11 mouse cellular contexts compared by ENCODE assay signal in the genomic region with DNA sequence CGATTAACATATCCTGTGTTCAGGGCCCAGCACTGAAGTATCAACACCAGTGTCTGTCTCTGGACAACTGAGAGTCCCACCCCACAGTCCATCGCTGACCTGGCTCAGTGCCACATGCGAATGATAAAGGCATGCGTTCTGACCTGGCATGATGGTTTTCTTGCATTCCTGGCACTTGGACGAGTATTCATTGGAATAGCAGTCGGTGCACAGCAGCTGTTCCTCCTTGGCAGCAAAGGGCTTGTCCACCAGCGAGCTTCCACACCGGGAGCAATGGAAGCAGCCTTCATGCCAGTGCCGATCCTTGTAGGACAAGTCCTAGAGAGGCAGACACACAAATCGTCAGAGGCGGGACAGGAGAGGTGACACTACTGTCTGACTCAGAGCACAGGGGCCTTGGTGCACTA. TPM values are rescaled to one million over a fixed set of nuclear protein-coding genes. Genes with fewer than 3 reads are reported as not detected.
DNase-seq lines count a peak whose midpoint lies in the region; ATAC-seq and TF ChIP-seq lines count a peak whose summit lies in the region.
"Had no signal": no experiment of that assay in that cellular context is flagged by ENCODE, and none has a peak within 500 bp of the region (broad histone marks: within the 10 kb centered on the region; RNA-seq: fewer than 3 reads in every experiment).

No protein-coding gene starts in this region.

- H3K4me2 ChIP-seq in midbrain, postnatal 0 days (ENCODE audit: low read depth, low read length, poor library complexity, severe bottlenecking) = no peak overlapping the region
- H3K4me2 ChIP-seq in midbrain, embryonic 16.5 days (ENCODE audit: low read length) = no peak overlapping the region
- H3K4me2 ChIP-seq in heart, embryonic 15.5 days = no peak overlapping the region
- H3K4me2 ChIP-seq: limb, embryonic 12.5 days had no signal

- H3K27me3 ChIP-seq in heart, embryonic 10.5 days (ENCODE audit: insufficient read depth, poor library complexity, severe bottlenecking) = no peaks in the 10 kb centered on the region
- H3K27me3 ChIP-seq in midbrain, postnatal 0 days (ENCODE audit: insufficient read depth, low read length) = no peaks in the 10 kb centered on the region
- H3K27me3 ChIP-seq in midbrain, embryonic 16.5 days (ENCODE audit: control insufficient read depth, insufficient read depth, low read depth, low read length) = no peaks in the 10 kb centered on the region
- H3K27me3 ChIP-seq in heart, embryonic 15.5 days = no peaks in the 10 kb centered on the region
- H3K27me3 ChIP-seq: limb, embryonic 12.5 days had no signal

- 0 out of 2 replicates have a peak overlapping the region, but pooled peaks have one; percentile 7 for H3K27ac ChIP-seq in heart, embryonic 10.5 days
- H3K27ac ChIP-seq in midbrain, postnatal 0 days (ENCODE audit: low read depth, low read length) = no peak overlapping the region
- no peak overlapping the region for H3K27ac ChIP-seq in midbrain, embryonic 16.5 days (ENCODE audit: low read length)
- peak overlapping the region; percentile 61 for H3K27ac ChIP-seq in heart, embryonic 15.5 days
- H3K27ac ChIP-seq: kidney, postnatal 0 days; limb, embryonic 12.5 days had no signal

- peaks cover 30% of the 10 kb centered on the region for H3K4me1 ChIP-seq in heart, embryonic 10.5 days
- H3K4me1 ChIP-seq in midbrain, postnatal 0 days (ENCODE audit: insufficient read depth, low read length) = no peaks in the 10 kb centered on the region
- no peaks in the 10 kb centered on the region for H3K4me1 ChIP-seq in midbrain, embryonic 16.5 days (ENCODE audit: control insufficient read depth, insufficient read depth, low read length)
- H3K4me1 ChIP-seq in heart, embryonic 15.5 days (replicated peaks) = peaks cover 55% of the 10 kb centered on the region
- H3K4me1 ChIP-seq: limb, embryonic 12.5 days had no signal

- no peaks in the 10 kb centered on the region for H3K9me3 ChIP-seq in heart, embryonic 10.5 days
- H3K9me3 ChIP-seq in midbrain, postnatal 0 days (ENCODE audit: low read length) = no peaks in the 10 kb centered on the region
- H3K9me3 ChIP-seq in midbrain, embryonic 16.5 days (replicated peaks; ENCODE audit: control insufficient read depth, low read length, poor library complexity, severe bottlenecking) = no peaks in the 10 kb centered on the region
- no peaks in the 10 kb centered on the region for H3K9me3 ChIP-seq in heart, embryonic 15.5 days (replicated peaks)
- H3K9me3 ChIP-seq: limb, embryonic 12.5 days; megakaryocyte, embryonic 14.5 days had no signal

- H3K36me3 ChIP-seq in heart, embryonic 10.5 days = peaks cover 72% of the 10 kb centered on the region
- H3K36me3 ChIP-seq in midbrain, postnatal 0 days (ENCODE audit: insufficient read depth, low read length) = peaks cover 3% of the 10 kb centered on the region; the same call in 1 of the 2 replicates
- H3K36me3 ChIP-seq in midbrain, embryonic 16.5 days (ENCODE audit: control insufficient read depth, insufficient read depth, low read length) = no peaks in the 10 kb centered on the region
- H3K36me3 ChIP-seq in heart, embryonic 15.5 days = peaks cover 30% of the 10 kb centered on the region

- no peak for DNase-seq in heart, embryonic 10.5 days (ENCODE audit: low spot score)
- no peak for DNase-seq in heart, adult 11 months
- peak; percentile 15 for DNase-seq in midbrain, postnatal 0 days (ENCODE audit: low spot score)
- peak; percentile 47 for DNase-seq in adrenal gland, postnatal 14 days
- DNase-seq in B cell, adult 2 months = no peak
- DNase-seq in spleen, postnatal 36 days (ENCODE audit: low spot score in 2 of 2) = no peak

- no peak overlapping the region for H3K4me3 ChIP-seq in heart, embryonic 10.5 days
- no peak overlapping the region for H3K4me3 ChIP-seq in midbrain, postnatal 0 days (ENCODE audit: low read depth, low read length)
- H3K4me3 ChIP-seq in midbrain, embryonic 16.5 days (ENCODE audit: low read depth, low read length) = no peak overlapping the region
- H3K4me3 ChIP-seq in heart, embryonic 15.5 days = no peak overlapping the region
- H3K4me3 ChIP-seq: limb, embryonic 12.5 days; megakaryocyte, embryonic 14.5 days had no signal

- H3K9ac ChIP-seq in midbrain, postnatal 0 days (replicated peaks; ENCODE audit: low read length, poor library complexity, severe bottlenecking) = no peak overlapping the region
- H3K9ac ChIP-seq in midbrain, embryonic 16.5 days (ENCODE audit: low read depth, low read length) = no peak overlapping the region
- no peak overlapping the region for H3K9ac ChIP-seq in heart, embryonic 15.5 days
- H3K9ac ChIP-seq: limb, embryonic 12.5 days had no signal

- no peak for TF ChIP-seq CTCF in midbrain, postnatal 0 days (IDR thresholded peaks at IDR 0.05)

- ATAC-seq in midbrain, postnatal 0 days (ENCODE audit: low FRiP score) = no peak
- ATAC-seq in midbrain, embryonic 16.5 days = no peak
- ATAC-seq in heart, embryonic 15.5 days (replicated peaks; ENCODE audit: insufficient number of reproducible peaks, insufficient read depth, low FRiP score, low read depth) = no peak

- WGBS in heart, embryonic 10.5 days = 70% methylated on average over 11 of the region's 11 CpGs
- WGBS in midbrain, postnatal 0 days = 85% methylated on average over 11 of the region's 11 CpGs
- 80% methylated on average over 11 of the region's 11 CpGs for WGBS in midbrain, embryonic 16.5 days
- 35% methylated on average over 11 of the region's 11 CpGs for WGBS in heart, embryonic 15.5 days

RNA-seq across cellular contexts. Expression of gene AI597479, which starts 43.0 kb away (rescaled TPM):
- polyA plus RNA-seq in heart, embryonic 10.5 days (2016; fragmentation: Nextera tagmentation; extraction: Ambion mirVana) = 26.4 TPM in 2 replicates
- 36.8 and 43.6 TPM in 2 replicates for total RNA-seq in midbrain, postnatal 0 days (2014; rRNA removed)
- 36.6 and 38.3 TPM in 2 replicates for polyA plus RNA-seq in midbrain, postnatal 0 days (2015; fragmentation: Nextera tagmentation; extraction: Ambion mirVana)
- polyA plus RNA-seq in midbrain, embryonic 16.5 days (2015; fragmentation: Nextera tagmentation; extraction: Ambion mirVana) = 57.5 and 59.9 TPM in 2 replicates
- total RNA-seq in adrenal gland, postnatal 14 days (2021) = 14.6 and 16.6 TPM in 2 replicates
- 20.0 and 22.6 TPM in 2 replicates for polyA plus RNA-seq in heart, embryonic 15.5 days (2015; fragmentation: Nextera tagmentation; extraction: Ambion mirVana)

RNA-seq across cellular contexts. Expression of gene Tgfbrap1, which starts 43.1 kb away (rescaled TPM):
- polyA plus RNA-seq in heart, embryonic 10.5 days (2016; fragmentation: Nextera tagmentation; extraction: Ambion mirVana) = 9.6 and 10.2 TPM in 2 replicates
- 45.6 and 47.2 TPM in 2 replicates for total RNA-seq in midbrain, postnatal 0 days (2014; rRNA removed)
- polyA plus RNA-seq in midbrain, postnatal 0 days (2015; fragmentation: Nextera tagmentation; extraction: Ambion mirVana) = 15.7 and 16.9 TPM in 2 replicates
- polyA plus RNA-seq in midbrain, embryonic 16.5 days (2015; fragmentation: Nextera tagmentation; extraction: Ambion mirVana) = 17.6 and 17.8 TPM in 2 replicates
- total RNA-seq in adrenal gland, postnatal 14 days (2021) = 25.1 and 25.8 TPM in 2 replicates
- 6.2 and 7.4 TPM in 2 replicates for polyA plus RNA-seq in heart, embryonic 15.5 days (2015; fragmentation: Nextera tagmentation; extraction: Ambion mirVana)

RNA-seq across cellular contexts. Expression of gene Fhl2, which starts 55.2 kb away (rescaled TPM):
- polyA plus RNA-seq in heart, embryonic 10.5 days (2016; fragmentation: Nextera tagmentation; extraction: Ambion mirVana) = 112 and 178 TPM in 2 replicates
- total RNA-seq in midbrain, postnatal 0 days (2014; rRNA removed) = 29.4 and 30.4 TPM in 2 replicates
- 26.4 and 29.5 TPM in 2 replicates for polyA plus RNA-seq in midbrain, postnatal 0 days (2015; fragmentation: Nextera tagmentation; extraction: Ambion mirVana)
- 22.3 and 26.2 TPM in 2 replicates for polyA plus RNA-seq in midbrain, embryonic 16.5 days (2015; fragmentation: Nextera tagmentation; extraction: Ambion mirVana)
- total RNA-seq in adrenal gland, postnatal 14 days (2021) = 18.5 and 18.6 TPM in 2 replicates
- polyA plus RNA-seq in heart, embryonic 15.5 days (2015; fragmentation: Nextera tagmentation; extraction: Ambion mirVana) = 298 and 363 TPM in 2 replicates

Comparison
In these comparisons a context has a peak if more than half of its experiments do, and no peak if none do; other contexts are left out.
1. DNase-seq: peak in midbrain, postnatal 0 days (single experiment) and adrenal gland, postnatal 14 days (single experiment); none in heart, embryonic 10.5 days (single experiment), heart, adult 11 months (single experiment), B cell, adult 2 months (0 of 2) and spleen, postnatal 36 days (0 of 2).
2. H3K27ac ChIP-seq: peak in heart, embryonic 10.5 days (single experiment) and heart, embryonic 15.5 days (single experiment); none in midbrain, postnatal 0 days (single experiment) and midbrain, embryonic 16.5 days (single experiment).